Mouse (Mus musculus): ENCODE data around the gene Dpep2nb.

Gene Dpep2nb

DNA sequence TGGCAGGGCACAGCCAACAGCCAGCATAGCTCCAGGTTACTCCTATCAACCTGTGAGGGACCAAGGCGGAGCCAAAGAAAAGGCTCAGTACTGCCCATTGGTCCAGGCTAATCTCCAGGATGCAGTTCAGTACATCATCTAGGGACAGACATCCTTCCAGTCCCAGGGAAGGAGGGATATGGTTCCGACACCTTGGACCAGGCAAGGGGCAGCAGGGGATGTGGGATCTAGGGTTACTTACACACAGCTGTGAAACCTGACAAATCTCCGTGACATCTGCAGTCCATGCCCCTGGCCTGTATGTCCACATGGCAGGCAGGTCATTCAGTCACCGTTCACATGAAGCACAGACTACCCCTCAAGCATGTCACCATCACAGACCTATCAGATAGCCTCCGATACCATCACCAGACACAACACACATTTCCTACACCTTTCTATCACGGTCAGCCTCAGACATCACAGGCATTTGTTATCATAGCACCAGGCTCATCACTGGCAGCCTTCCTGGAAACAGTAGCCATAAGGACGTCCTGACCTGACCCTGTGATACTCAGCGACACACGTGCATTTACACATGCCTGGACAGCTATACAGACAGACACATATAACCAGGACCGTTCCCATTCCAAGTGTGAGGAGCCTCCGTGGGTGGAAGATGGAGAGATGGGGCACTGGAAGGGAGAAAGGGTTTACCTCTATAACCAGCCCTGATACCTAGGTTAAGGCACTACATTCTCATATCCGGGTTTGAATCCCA is 41.1 kb downstream of the Dpep2nb start:
- DNase-seq (ENCODE audit: extremely low read depth, low read depth, low spot score): no peak

DNA sequence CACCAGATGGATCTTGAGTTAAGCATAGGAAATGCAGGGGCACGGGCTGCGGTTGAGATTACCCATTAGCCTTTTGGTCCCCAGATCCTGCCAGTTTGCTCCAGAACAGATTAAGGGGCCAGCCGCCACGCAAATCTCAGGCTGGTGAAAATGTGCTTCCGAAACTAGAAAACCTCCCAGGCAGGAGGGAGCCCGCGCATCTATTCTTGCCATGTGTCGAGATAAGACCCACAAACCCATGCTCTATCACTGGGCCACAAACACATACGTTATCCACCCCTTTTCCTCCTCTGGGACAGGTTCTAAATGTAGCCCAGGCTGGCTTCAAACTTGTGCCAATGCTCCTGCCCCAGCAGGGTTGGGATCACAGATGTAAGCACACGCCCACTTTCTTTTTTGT is 44.2 kb downstream of the Dpep2nb start:
- no peak for DNase-seq (ENCODE audit: extremely low read depth, low read depth, low spot score)

DNA sequence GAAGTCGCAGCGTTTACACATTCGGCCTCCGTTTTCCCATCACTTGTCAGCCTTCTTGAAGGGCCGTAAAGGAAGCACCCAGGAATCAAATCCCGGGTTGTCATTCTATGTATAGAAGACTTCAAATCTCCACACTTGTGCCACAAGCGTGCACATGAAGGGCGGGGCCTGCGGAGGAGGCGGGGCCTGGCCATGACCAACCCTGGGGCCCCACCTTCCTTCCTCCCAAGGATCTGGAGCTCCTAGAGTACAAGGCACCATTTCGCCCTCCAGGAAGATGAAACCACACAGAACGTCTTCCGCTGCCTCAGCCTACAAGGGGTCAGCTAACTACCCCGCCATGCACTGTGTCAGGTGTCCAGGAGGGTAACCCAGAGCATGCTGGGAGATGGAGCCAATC is 44.7 kb downstream of the Dpep2nb start:
- DNase-seq (ENCODE audit: extremely low read depth, low read depth, low spot score): no peak

DNA sequence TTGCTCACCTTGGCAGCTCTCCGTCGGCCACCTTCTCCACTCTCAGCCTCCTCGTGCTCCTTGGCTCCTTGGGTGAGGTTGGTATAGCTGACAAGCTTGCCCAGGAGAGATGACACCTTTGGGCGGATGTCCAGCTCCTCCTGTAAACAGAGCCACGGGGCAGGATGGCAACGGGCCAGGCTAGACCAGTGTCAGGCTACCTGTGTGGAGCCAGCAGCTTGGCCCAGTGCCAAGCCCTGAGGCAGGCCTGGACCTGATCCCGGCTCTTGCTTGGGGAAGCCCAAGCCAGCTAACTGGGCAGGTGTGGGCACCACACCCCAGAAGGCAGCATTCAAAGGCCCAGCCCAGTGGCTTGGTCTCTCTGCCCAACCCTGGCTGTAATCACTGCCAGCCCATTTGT is 46.4 kb downstream of the Dpep2nb start:
- DNase-seq (ENCODE audit: extremely low read depth, low read depth, low spot score): peak; percentile 91

DNA sequence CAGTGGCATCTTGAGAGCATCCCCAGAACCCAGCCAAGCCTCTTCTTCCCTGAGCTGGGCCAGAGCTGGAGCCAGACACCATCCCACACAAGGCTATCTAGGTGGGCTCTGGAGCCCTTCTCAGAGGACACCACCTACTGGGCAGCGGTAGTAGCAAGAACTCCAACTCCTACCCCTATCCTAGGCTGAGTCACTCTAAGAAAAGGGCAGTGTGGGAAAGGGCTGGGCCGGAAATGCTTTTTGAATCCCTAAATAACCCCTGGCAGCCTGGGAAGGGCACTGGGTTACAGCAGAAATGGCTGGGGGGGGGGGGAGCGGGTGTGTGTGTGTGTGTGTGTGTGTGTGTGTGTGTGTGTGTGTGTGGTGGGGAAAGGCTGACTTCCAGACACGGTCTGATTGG is 48.0 kb downstream of the Dpep2nb start:
- DNase-seq (ENCODE audit: extremely low read depth, low read depth, low spot score): no peak

DNA sequence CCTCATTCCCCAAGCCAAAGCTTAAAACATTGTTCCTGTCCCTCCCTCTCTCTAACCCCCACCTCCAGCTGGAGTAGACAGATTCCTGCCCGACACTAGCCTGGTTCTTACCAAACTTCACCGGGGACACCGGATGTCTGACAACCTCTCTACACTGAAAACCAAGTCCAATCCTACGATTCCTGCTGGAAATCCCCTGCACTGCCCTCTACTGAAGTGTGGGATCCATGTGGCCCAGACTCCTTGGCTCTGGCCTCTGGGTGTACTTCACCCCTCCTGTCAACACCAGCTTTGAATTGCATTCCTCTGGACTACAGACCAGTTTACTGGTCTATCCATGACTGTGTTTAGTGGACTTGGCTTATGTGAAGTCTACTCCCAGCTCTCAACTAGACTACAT is 49.2 kb downstream of the Dpep2nb start:
- DNase-seq (ENCODE audit: extremely low read depth, low read depth, low spot score): no peak

DNA sequence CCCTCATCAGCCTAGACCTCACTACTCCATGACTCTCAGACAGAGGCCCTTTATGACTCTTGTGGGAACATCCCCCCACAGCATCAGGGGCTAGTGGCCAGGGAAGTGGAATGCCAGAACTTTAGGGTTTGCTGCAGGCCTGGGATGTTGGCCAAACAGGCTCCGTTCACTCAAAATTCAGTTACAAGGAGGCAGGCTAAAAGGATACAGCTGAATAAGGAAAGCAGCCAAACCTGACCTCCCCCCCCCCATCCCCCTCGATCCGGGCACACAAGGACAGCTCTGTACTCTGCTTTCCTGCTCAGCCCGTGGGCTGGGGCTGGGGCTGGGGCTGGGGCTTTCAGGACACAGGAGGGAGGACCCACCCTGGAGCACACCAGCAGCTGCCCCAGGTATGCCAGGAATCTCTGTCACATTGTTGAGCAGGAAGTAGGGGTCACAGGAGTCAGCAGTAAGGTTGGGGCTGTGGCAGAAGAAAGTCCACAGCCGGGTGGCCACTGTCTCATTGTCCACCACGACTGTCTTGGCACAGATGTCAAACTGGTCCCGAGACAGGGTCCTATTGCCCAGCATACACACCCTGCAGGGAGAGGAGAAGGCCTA is 54.6 kb downstream of the Dpep2nb start:
- DNase-seq (ENCODE audit: extremely low read depth, low read depth, low spot score): no peak

DNA sequence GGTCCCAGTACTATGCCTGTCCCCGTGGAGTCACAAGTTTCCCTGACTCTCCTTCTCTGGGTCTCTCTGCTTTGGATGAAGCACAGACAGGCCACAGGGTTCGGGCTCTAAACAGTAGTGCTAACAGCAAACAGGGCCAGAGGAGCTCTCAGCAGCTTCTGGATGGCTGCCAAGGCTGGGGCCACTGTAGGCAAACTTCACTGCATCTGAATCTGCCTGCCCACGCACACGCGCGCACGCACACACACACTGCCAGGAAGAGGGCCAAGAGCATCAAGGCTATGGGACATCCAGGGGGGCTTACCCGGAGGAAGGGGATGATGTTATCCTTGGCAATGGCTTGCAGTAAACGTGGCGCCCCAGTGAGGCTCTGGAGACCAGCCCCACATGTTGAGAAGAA is 56.4 kb downstream of the Dpep2nb start:
- no peak for DNase-seq (ENCODE audit: extremely low read depth, low read depth, low spot score)

Measured in fat pad, adult 2 months (tissue).